Mouse (Mus musculus) midbrain, postnatal 0 days (tissue): ENCODE measurements around the gene Anxa5. TPM values are rescaled to one million over a fixed set of nuclear protein-coding genes. Genes with fewer than 3 reads are reported as not detected.

ENCODE experiments used
- ATAC-seq: fragments of 200-750 bp; cut with Nextera tagmentation; 2 replicates; pipeline ENCODE4 v1.8.0; 2017; ENCODE audit warnings: moderate number of reproducible peaks, mild to moderate bottlenecking, moderate TSS enrichment, moderate library complexity; ENCODE audit not compliant: low FRiP score
- DNase-seq: peaks from one replicate; pipeline ENCODE4 v3.0.0-alpha.2; 2015; ENCODE audit warnings: low spot score
- H3K27ac ChIP-seq: fragments of 300-500 bp; sonication (generic); 2 replicates; pipeline ENCODE4 v1.5.1; 2014; ENCODE audit warnings: low read depth, mild to moderate bottlenecking, low read length, mixed read lengths
- H3K27me3 ChIP-seq: fragments of 300-500 bp; sonication (generic); 2 replicates; pipeline ENCODE4 v1.6.1; 2014; ENCODE audit warnings: low read length, control low read depth, mixed read lengths; ENCODE audit not compliant: insufficient read depth
- H3K36me3 ChIP-seq: fragments of 300-500 bp; sonication (generic); 2 replicates; pipeline ENCODE4 v1.6.1; 2014; ENCODE audit warnings: low read length, control low read depth, mixed read lengths; ENCODE audit not compliant: insufficient read depth
- H3K4me1 ChIP-seq: fragments of 300-500 bp; sonication (generic); 2 replicates; pipeline ENCODE4 v1.6.1; 2014; ENCODE audit warnings: mild to moderate bottlenecking, control low read depth, antibody characterized with exemption, low read length, mixed read lengths; ENCODE audit not compliant: insufficient read depth
- H3K4me2 ChIP-seq: fragments of 300-500 bp; sonication (generic); 2 replicates; pipeline ENCODE4 v1.6.1; 2014; ENCODE audit warnings: low read depth, mild to moderate bottlenecking, low read length, mixed read lengths; ENCODE audit not compliant: poor library complexity, severe bottlenecking
- H3K4me3 ChIP-seq: fragments of 300-500 bp; sonication (generic); 2 replicates; pipeline ENCODE4 v1.5.1; 2014; ENCODE audit warnings: low read depth, mild to moderate bottlenecking, low read length, moderate library complexity
- H3K9ac ChIP-seq: fragments of 300-500 bp; sonication (generic); replicated peaks from 2 replicates; pipeline ENCODE4 v1.6.1; 2014; ENCODE audit warnings: mild to moderate bottlenecking, low read length, moderate library complexity, mixed read lengths; ENCODE audit not compliant: poor library complexity, severe bottlenecking
- H3K9me3 ChIP-seq: fragments of 300-500 bp; sonication (generic); 2 replicates; pipeline ENCODE4 v1.6.1; 2016; ENCODE audit warnings: low read length, control low read depth
- CTCF ChIP-seq: IDR thresholded peaks from 2 replicates; pipeline ENCODE4 v1.5.1; 2016; ENCODE audit warnings: antibody characterized with exemption, mild to moderate bottlenecking
- WGBS: fragments of 180-500 bp; shearing (Covaris S2); extraction: QIAGEN DNeasy Blood & Tissue Kit; methylation state at CpG from one replicate; pipeline ENCODE4 v1.1.7; 2014; 5-methylcytosine and 5-hydroxymethylcytosine counted together
- polyA plus RNA-seq: library from polyadenylated mRNA; unstranded; fragments of >200 nt; fragmentation: Nextera tagmentation; extraction: Ambion mirVana; gene quantifications from 2 replicates; pipeline ENCODE4 v1.2.1, GENCODE M21; 2015
- total RNA-seq: library from RNA; depleted of rRNA; stranded (reverse); fragments of >200 nt; gene quantifications from 2 replicates; pipeline ENCODE4 v1.2.3, GENCODE M21; 2014

Anxa5 gene
- total and polyA plus RNA-seq, 2 experiments from 2014 or later, result 27.9 to 43.1 TPM

DNA sequence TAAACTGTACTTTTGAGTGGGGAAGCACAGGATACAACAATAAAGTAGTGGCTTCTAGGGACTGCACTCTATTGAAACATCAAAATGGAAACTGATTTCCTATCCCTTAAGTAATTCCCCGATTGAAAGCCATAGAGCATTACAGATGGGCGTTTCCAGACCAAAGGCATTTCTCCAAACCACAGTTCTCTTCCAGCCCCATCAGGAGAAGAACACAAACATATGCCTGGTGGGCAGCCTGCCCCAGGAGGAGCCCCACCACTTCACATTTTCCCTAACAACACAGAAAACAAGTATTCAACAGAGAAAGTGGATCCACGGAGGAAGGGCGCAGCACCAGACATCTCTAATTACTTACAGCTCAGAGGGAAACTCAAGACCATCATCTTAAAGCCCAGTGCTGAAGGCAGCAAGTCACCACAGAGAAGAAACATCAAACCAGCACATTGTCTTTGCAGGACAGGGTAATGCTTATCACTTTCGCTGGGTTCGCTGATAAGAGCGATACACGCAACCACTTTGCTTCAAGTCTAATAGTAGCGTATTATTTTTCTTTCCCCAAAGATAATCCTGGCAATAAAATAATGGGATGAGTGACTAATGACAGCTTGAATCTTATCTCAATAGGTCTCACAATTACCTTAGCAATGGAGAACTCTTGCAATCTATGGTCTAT is 17.2 kb upstream of the Anxa5 start:
- H3K4me1 ChIP-seq, result no peaks in the 10 kb centered on the region
- 84% methylated on average over 9 of the region's 9 CpGs for WGBS
- no peak for TF ChIP-seq CTCF
- H3K9ac ChIP-seq, result no peak overlapping the region
- H3K27me3 ChIP-seq, result no peaks in the 10 kb centered on the region
- H3K36me3 ChIP-seq, result no peaks in the 10 kb centered on the region
- ATAC-seq, result no peak
- no peaks in the 10 kb centered on the region for H3K9me3 ChIP-seq
- H3K4me2 ChIP-seq, result no peak overlapping the region
- H3K4me3 ChIP-seq, result no peak overlapping the region
- H3K27ac ChIP-seq, result no peak overlapping the region
- no peak for DNase-seq

DNA sequence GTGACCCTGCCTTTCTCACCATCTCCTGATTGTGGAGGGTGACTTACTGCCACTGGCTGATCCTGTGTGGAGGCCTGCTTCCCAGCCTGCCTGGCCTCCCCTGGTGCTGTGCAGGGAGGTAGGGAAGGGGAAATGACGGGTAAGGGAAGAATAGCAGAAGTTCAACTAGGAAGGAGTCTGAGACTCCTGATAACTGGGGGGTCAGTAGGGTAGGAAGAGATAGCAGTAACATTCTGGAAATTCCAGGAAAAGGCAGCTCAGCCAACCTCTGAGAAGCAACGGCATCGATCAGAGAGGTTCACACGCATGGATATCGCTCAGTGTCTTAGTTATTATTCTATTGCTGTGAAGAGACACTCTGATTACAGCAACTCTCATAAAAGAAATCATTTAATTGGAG is 15.8 kb upstream of the Anxa5 start:
- DNase-seq (no peak), ATAC-seq (no peak)
- WGBS, result 95% methylated on average over 5 of the region's 5 CpGs
- no peaks in the 10 kb centered on the region for H3K36me3 ChIP-seq
- H3K4me2 ChIP-seq, result no peak overlapping the region
- no peak overlapping the region for H3K9ac ChIP-seq
- no peaks in the 10 kb centered on the region for H3K4me1 ChIP-seq
- no peaks in the 10 kb centered on the region for H3K9me3 ChIP-seq
- no peak for TF ChIP-seq CTCF
- H3K27ac ChIP-seq, result no peak overlapping the region
- no peak overlapping the region for H3K4me3 ChIP-seq
- no peaks in the 10 kb centered on the region for H3K27me3 ChIP-seq

DNA sequence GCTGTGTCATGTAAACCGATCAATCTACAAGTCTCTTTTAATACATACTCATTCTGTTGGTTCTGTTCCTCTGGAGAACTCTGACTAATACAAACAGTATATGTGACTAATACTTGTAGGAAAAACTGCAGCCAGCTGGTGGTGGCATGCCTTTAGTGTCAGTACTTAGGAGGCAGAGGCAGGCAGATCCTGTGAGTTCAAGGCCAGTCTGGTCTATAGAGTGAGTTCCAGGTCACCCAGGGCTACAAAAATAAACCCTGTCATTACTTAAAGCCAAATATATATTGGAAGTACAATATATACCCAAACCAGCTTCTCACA is 13.9 kb upstream of the Anxa5 start:
- no peak for ATAC-seq
- Histone ChIP-seq H3K27me3 (no peaks in the 10 kb centered on the region), H3K9me3 (no peaks in the 10 kb centered on the region), H3K36me3 (no peaks in the 10 kb centered on the region), H3K9ac (no peak overlapping the region), H3K4me1 (no peaks in the 10 kb centered on the region), H3K4me3 (no peak overlapping the region), H3K4me2 (no peak overlapping the region), H3K27ac (no peak overlapping the region)
- 100% methylated on average over 1 of the region's 1 CpGs for WGBS
- DNase-seq, result no peak
- TF ChIP-seq CTCF, result no peak

DNA sequence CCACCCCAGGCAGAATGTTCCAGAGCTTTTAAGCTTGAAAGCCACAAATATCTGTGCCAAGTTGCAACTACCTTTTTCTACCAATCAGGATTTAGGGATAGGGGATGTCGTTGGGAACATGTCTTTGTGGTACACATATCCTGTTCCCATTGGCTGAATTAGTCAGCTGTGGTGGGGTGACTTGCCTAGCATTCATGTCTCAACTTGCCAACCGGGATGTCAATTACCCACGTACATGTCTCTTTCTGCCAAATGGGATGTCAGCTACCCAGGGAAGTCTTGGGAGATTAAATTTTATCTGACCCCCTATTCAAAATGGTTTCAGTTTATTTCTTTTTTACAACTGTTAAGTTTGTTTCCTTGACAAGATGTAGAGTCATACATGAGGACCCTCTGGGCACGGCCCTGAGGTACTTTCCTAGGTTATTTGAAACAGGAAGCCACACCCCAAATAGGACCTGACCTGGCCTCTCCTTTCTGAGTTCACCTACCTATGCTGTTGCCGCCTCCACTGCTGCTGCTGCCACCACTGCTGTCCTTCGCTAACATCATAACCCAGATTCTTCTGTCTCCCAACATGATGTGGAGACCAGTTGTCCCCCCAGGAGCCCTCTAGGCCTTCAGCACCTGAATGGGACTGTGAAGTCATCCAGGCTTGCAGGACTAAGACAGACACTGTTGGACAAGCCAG is 13.3 kb upstream of the Anxa5 start:
- H3K36me3 ChIP-seq, result no peaks in the 10 kb centered on the region
- H3K4me2 ChIP-seq, result no peak overlapping the region
- H3K9me3 ChIP-seq, result no peaks in the 10 kb centered on the region
- H3K4me1 ChIP-seq, result no peaks in the 10 kb centered on the region
- ATAC-seq (no peak), DNase-seq (no peak)
- H3K9ac ChIP-seq, result no peak overlapping the region
- no peak overlapping the region for H3K27ac ChIP-seq
- H3K27me3 ChIP-seq, result no peaks in the 10 kb centered on the region
- WGBS, result 80% methylated on average over 6 of the region's 6 CpGs
- no peak overlapping the region for H3K4me3 ChIP-seq
- TF ChIP-seq CTCF, result no peak

DNA sequence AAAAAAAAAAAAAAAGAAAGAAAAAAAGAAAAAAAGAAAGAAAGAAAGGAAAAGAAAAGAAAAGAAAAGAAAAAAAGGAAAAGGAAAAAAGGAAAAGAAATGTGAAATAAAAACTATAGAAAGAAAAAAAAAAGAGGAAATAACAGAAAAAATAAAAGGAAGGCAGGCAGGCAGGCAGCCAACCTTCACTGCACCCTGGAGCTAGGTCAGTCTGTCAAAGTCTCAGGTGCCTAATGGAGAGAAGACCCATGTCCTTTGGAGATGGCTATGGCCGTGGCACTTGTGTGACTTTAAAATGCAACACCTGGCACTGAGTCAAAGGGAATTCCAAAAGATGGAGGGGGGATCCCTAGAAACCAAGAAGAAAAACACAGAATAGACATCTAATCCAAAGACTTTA is 12.7 kb upstream of the Anxa5 start:
- Histone ChIP-seq H3K27me3 (no peaks in the 10 kb centered on the region), H3K9ac (no peak overlapping the region), H3K27ac (no peak overlapping the region), H3K4me1 (no peaks in the 10 kb centered on the region), H3K9me3 (no peaks in the 10 kb centered on the region), H3K4me2 (no peak overlapping the region), H3K4me3 (no peak overlapping the region), H3K36me3 (no peaks in the 10 kb centered on the region)
- no peak for ATAC-seq
- DNase-seq, result no peak
- 71% methylated on average over 1 of the region's 1 CpGs for WGBS
- no peak for TF ChIP-seq CTCF

DNA sequence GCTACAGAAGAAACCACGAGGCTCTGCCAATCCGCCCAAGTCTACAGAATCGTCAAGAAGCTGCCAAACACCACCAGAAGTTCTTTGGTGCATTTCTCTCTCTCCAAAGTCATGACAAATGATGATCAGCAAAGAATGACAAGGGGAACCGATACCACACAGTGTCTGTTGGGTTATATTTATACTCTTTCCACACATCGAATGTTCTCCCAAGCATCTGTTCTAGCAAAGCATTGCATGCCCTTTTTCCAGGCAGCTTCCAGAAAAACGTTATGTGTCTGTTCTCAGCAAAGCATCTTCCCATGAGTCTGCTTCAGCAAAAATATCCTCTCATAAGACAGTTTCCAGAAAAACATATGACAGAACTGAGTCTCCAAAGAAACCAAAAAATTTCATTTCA is 11.2 kb upstream of the Anxa5 start:
- DNase-seq (no peak), ATAC-seq (no peak)
- Histone ChIP-seq H3K4me1 (peaks cover 2% of the 10 kb centered on the region; the same call in 1 of the 2 replicates), H3K9ac (no peak overlapping the region), H3K4me3 (no peak overlapping the region), H3K36me3 (no peaks in the 10 kb centered on the region), H3K27me3 (no peaks in the 10 kb centered on the region), H3K4me2 (no peak overlapping the region), H3K27ac (no peak overlapping the region), H3K9me3 (no peaks in the 10 kb centered on the region)
- TF ChIP-seq CTCF, result no peak
- 85% methylated on average over 6 of the region's 6 CpGs for WGBS
